Mouse (Mus musculus): ENCODE measurements around the gene Slc37a1.
"Not testable (repeated sequence)": the region's sequence is repeated elsewhere in the genome, so short reads cannot be mapped to it uniquely, and the experiment has no call there.

Gene Slc37a1

DNA sequence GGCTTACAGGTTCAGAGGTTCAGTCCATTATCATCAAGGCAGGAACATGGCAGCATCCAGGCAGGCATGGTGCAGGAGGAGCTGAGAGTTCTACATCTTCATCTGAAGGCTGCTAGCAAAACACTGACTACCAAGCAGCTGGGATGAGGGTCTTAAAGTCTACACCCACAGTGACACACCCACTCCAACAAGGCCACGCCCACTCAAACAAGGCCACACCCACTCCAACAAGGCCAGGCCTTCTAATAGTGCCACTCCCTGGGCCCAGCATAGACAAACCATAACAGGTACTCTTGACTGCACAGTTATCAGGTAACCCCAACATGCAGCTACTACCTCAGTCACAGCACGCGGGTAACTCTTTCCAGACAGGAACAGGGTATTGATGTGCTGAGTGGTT is 68.1 kb downstream of the Slc37a1 start:
- DNase-seq, result not testable (repeated sequence)

DNA sequence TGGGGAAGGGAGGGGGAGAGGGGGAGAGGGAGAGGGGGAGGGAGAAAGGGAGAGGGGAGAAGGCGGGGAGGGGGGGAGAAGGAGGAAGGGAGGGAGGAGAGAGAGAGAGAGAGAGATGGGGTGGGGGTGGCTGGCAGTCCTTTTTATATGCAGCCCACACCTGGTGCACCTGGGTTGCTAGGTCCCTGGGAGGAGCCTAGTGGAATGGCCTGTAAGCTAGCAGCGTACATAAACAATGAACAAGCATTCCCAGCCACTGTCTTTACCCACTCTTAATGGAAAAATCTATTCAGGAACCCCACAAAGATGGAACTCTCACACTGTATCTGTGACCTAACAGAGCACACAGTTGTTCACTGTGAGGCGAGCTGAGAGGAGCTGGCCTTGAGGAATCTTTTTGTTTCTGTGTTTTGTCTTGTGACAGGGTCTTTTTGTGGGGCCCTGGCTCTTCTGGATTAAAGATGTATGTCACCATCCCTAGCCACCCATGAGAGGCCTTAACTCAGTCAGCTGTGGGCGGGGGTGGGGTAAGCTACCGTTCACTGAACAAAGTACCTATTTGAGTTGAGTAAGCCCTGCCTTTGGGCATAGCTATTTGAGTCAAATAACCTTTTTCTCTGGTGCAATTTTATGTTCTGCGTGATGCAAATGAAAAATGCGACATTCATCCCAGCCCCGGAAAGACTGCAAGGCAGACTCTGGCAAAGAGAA is 69.4 kb downstream of the Slc37a1 start:
- DNase-seq, result no peak

DNA sequence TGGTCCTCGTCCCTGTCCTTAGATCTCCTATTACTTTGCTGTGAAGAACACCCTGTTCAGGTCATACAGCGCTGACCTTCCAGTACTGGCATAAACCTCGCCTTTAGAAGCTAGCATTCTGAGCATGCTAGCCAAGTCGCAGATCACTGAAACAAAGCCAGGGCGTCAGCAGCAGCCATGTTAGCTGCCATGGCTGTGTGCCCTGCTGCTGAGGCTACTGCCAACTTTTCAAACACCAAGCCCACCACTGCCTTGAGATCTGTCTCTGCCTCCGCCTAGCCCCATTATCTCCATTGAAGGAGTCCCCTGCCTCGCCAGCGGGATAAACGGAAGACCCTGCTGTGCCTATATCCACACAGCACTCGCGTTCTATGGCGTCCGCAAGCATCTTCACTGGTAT is 74.0 kb downstream of the Slc37a1 start:
- no peak for DNase-seq

DNA sequence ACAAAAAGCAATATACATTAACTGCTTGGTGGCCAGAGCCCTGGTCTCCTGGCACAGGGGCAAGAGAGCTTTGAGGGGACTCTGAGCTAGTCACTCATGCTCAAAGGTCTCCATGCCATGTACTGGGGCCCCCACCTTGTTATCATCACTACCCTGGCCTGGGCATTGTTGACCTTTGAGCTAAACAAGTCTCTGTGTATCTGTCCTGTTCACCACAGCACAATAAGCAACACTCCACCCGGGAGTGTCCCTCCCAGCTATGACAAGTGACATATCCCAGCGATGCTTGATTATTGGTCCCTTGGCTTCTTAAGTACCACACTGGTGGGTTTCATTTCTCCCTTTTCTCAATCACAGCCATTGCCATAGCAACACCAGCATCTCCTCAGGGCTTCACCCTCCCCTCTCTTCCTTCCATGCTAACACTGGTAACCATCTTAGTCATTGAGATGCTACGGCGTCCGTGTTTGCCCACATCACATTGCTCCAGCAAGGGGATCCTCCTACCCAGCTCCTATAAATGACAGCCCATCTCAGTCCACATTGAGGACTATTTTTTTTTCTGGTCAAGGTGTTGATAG is 79.1 kb downstream of the Slc37a1 start:
- no peak for DNase-seq

DNA sequence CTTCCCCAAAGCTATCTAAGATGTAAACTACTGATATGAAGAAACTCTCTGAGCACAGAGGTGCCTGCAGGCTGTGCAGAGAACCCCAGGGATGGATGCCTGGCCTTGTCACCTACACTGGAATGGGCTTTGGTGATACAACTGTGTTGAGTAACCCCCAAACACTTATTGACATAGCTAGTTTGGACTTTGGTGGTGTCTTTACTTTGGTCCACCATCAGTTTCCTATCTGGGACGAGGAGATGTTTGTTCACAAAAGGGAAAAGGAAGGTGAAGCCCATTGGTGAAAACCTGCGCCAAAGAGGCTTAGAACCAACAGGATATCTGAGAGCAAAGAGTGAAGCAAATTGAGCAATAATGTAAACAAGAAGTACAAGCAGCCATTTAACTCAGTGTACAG is 83.6 kb downstream of the Slc37a1 start:
- no peak for DNase-seq

DNA sequence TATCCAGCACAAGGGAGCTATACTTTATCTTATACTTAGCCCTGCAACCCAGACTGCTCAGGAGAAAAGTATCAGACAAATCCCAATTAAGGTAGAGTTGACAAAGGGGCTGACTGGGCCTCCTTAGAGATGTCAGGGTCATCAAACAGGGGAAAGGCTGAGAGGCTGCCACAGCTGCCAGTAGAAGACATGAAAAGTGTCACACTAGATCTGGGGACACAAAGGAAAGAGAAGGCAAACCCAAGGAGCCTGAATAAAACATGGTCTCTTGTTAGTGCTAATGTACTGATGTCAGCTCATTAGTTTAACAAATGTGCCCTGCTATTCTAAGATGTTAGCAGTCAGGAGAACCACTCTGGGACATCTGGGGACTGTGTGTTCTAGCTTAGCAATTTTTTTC is 84.3 kb downstream of the Slc37a1 start:
- no peak for DNase-seq

DNA sequence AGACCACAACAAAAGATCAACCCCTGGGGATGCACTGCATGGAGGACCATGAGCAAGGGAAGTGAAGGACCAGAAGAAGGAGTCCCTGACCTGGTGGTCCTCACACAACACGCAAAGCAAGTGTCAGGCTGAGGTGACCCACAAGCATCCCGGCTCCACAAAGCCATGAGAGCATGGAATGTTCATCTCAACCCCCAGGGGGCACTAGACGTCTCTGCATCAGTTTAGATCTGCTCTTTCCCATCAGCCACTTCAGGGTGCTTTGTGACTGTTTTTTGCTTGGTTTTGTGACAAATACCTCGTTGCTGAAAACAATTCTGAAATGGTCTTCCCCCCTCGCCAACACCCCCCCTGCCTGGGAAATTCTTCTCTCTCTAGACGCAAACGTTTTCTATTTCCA is 91.4 kb downstream of the Slc37a1 start:
- peak; percentile 77 for DNase-seq

DNA sequence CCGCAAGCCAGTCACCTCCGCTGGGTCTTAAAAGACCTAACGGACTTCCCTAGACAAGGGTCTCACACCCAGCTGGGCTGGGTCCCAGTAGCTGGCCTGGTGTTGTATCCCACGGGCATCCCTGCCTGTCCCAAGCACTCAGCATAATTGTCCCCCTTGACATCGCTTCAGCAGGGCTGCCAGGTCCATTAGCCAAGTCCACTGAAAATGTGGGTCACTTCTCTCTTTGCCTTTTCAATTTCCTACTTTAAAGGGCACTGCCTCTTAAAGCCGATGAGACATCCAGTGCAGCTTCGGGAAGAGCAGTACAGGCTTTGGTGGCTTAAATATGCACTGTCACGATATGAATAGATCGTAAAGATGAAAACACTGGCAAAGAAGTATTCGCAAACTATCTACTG is 91.8 kb downstream of the Slc37a1 start:
- DNase-seq, result no peak

DNA sequence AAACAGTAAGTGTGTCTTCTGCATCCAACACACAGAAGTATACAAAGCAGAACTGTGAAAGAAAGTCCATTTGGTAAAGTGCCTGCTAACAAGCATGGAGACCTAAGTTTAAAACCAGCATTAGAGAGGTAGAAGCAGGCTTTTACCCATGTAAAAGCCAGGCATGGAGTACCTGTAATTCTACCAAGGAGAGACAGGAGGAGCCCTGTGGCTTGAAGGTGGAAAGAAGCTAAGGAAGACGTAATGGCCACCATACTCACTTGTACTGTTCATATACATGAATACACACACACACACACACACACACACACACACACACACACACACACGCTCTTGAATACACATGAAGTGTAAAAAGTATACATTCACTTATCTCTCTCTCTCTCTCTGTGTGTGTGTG is 92.5 kb downstream of the Slc37a1 start:
- DNase-seq, result no peak

DNA sequence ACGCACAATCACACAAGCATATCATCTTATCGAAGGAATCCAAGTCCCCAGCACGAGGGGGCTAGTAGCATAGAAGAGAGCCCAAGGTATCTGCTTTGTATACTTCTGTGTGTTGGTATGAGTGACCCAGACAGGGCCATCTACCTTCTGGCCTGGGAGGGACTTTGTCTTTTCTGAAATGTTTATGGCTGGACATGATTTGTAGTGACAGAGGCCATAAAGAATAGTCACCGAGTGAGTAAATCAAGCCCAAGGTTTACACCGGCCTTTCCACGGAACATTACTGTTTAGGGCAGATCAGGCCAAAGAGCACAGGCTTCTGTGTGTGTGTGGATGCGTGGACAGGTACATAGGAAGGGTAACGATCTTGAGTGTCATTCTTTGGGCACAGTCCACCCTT is 93.3 kb downstream of the Slc37a1 start:
- no peak for DNase-seq

DNA sequence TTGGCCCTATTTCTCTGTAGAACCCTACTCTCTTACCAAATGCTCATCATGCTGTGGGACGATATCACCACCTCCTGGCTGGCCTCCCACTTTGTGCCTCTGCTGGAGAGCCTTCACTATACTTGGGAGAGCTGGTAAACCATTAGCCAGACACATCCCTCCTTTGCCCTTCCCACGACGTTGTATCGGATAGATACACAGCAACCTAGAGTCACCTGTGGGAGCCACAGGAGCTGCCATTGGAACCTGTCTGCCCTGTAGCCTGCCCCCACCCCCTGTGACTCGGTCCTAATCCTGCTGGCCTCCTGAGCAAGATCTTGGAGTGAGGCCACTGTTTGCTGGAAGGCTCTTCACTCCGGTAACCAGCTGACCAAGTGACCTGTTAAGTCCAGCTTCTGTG is 96.7 kb downstream of the Slc37a1 start:
- DNase-seq, result peak; percentile 67

DNA sequence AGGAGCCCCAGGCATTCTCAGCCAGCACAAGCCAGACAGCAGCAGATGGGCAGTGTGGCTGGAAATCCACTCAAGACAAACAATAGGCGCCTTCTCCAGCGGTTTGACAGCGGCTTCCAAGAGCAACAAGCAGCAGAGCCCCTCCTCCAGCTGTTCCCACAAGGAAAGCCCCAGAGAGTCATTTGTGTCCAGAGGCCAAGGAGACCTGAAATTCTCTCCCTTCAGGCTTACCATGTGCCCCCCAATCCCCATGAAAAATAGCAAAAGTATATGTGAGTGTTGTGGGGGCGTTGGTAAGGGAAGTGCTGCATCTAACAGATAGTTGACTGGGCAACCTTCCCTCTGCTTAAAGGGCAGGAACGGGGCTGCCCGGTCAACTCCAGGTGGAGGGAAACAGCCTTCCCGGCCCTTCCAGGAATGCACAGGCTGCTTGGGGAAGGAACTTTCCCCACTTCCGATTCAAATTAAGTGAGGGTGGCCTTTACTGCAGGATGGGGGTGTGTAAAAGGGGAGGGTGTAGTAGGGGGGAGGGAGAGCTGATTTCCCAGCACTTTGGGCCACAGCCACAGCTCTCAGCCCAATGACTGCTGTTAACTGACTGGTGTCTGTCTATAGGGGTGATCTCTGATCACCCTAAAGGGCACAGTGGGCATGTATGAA is 98.5 kb downstream of the Slc37a1 start:
- DNase-seq, result peak; percentile 28

DNA sequence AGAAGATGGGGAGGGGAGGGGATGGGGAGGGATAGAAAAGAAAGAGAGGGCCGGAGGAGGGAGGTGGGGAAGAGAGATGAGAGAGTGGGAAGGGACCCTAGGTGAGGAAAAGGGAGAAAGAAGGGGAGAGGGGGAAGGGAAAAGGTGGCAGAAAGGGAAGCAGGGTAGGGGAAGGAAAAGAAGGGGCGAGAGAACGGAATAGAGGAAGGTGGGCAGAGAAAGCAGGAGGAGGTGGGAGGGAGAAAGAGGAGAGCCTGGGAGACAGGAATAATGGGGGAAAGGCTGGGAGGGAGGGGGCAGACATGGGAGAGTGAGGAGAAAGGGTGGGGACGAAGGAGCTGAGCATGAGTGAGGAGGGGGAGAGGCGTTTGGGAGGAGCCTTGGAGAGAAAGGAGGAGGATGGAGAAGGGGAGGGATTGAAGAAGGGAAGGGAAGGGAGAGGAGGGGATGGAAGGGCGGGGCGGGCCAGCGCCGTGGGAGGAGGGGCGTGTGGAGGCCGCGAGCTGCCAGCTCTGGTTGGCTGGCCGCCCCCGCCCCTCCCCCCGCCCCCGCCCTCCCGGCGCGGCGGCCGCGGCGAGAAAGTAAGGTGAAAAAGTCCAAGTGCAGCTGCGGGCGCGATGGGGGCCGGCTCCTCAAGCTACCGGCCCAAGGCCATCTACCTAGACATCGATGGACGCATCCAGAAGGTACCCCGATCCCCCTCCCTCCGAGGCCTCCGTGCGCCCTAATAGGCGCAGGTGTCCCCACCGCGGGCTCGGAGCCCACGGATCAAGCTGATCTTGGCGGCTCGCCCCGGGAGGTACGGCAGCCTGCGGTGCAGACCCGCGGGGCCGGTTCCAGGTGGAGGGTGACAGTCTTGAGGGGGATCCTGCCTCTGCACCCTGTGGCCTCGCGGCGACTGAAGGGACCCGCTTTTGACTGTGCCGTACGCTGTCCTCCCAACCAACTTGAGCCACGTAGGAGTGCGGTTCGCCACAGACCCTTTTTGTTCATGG is 99.4 kb downstream of the Slc37a1 start, which contains the start of gene Pde9a:
TSS of gene Pde9a (plus strand) at position 540 of the 995 bp plus-strand sequence.
- DNase-seq, result peak; percentile 89

DNA sequence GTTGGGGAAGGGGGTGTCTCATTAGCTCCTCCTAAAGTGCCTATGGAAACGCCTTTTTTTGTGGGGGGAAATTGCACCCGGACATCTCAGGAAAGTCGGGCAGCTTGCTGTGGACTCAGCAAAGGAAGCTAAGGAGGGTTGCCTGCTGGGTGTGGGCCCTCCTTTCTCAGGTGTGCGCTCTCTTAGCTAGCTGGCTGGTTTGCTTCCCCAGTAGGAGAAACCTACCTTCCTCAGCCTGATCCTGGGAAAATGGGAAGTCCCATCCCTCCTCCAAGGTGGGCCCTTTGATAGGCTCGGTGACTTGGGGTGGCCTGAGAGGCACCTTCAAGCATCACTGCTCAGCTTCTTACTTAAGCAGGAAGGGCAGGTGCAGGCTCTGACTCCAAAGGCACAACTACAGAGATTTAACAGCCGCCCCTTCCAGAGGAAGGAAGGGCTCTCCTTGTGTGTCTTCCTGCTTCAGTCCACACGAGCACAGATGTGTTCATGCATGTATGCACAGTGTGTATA is 100.2 kb downstream of the Slc37a1 start:
- DNase-seq, result peak; percentile 40

DNA sequence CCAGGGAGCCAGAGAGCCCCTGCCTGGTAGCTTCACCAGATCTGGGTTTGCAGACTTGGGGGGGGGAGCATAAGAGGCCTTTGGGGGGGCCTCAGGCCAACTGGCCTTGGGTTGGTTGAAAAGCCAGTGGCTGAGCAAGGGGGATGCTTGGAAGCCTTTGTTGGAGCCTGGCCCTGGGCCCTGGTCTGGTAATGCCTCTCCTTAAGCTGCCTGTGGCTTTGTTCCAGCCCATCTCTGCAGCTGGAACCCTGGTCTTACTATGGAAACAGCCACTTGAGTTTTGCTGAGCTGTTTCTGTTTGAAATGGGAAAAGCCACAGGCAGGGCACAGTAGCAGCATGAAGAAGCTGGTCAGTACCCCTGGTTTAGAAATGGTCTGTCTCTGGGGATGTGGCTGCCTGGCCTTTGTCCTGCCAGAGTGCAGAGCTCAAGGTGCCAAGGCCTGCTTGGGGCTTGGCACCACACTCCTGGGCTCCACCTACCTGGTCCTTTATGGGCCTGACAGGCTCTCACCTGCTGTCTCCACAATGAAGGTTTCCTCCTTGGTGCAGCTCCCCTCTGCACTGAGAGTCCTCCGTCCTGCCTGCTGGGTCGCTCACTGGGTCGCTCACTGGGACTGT is 102.9 kb downstream of the Slc37a1 start:
- DNase-seq, result no peak

DNA sequence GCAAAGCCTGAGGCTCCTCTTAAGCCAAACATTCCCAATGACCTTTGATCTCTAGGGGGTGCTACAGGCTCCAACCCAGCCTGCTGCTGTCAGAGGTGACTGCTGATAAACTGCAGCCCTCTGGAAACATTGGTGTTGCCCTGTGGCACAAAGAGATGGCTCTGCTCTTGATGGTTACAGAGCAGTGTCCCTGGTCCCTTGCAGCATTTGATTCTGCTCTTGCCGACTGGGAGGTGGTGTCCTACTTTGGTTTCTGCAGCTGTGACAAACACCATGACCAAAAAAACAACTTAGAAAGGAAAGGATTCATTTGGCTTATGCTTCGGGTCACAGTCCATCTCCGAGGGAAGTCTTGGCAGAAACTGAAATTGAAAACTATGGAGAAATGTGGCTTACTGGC is 104.9 kb downstream of the Slc37a1 start:
- DNase-seq, result peak; percentile 31

DNA sequence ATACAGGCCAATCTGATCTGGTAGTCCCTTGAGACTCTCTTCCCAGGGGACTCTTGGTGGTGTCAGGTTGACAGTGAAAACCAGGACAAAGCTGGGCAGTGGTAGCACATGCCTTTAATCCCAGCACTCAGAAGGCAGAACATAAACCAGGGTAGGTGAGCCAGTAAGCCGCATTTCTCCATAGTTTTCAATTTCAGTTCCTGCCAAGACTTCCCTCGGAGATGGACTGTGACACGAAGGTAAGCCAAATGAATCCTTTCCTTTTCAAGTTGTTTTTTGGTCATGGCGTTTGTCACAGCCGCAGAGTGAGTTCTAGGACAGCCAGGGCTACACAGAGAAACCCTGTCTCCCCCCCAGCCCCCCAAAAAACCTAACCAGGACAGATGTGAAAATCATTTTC is 105.4 kb downstream of the Slc37a1 start:
- no peak for DNase-seq

DNA sequence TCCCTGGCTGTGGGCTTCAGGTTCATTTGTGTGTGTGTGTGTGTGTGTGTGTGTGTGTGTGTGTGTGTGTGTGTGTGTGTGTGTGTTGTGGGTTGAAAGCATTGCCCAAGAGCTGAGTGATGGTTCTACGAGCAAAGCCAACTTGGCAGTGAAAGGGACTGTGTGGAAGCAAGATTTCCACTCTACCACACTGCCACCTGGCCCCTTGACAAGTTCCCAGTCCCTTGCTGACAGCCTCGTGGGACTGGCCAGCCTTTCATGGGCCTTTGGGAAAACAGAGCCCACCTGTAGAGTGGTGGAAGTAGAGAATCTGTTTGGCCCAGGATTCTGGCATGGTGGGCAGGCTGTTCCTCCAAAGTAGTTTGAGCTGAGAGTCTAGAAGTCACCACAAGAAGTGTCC is 107.2 kb downstream of the Slc37a1 start:
- DNase-seq, result no peak

DNA sequence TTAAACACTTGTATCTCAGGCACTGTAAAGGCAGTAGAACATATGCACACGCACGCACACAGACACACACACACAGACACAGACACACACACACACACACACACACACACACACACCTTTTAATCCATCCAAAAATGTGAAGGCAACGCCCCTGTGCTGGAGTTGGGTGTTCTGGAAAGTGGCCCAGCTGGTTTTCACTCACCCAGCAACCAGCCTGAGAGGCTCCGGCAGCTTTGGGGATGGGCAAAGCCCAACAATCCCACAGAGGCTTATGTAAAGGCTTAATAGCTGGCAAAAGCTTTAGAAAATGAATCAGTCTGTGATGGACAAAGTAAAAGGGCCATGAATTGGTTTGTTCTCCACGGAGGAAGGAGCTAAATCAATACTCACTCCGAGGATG is 113.7 kb downstream of the Slc37a1 start:
- no peak for DNase-seq

All from kidney, postnatal 14 days (tissue).